Mouse (Mus musculus): ENCODE measurements around the gene Dmrt2.

DNA sequence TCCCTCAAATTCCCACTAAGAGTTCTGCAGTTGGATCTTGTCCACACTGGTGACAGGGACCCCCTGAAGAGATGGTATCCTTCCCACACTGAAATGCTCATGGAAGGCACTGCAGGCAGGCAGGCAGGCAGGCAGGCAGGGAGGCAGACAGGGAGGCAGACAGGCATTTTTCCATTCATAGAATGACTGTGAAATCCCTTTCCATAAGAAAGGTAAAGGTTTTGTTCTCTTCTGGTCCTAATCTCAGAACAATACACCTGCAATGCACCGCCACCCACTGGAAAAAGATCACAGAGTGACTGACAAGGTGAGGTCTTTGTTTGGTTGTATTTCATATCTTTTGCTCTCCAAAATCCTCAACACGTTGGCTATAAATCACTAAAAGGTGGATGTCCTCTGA, 42.7 kb downstream of the Dmrt2 start:
- no peak for TF ChIP-seq POLR2A (IDR thresholded peaks at IDR 0.05; ENCODE audit: borderline replicate concordance, insufficient read depth, low read length)
- TF ChIP-seq CTCF (IDR thresholded peaks at IDR 0.05; ENCODE audit: borderline replicate concordance, insufficient read depth, low read depth, low read length): no peak

All from cerebellum, adult 2 months (tissue).